Mouse (Mus musculus) heart, adult 2 months (tissue): ENCODE results near the gene Parp4. TPM values are rescaled to one million over a fixed set of nuclear protein-coding genes. Genes with fewer than 3 reads are reported as not detected.

Source experiments
- DNase-seq, 2 experiments: peaks; one replicate each; pipeline ENCODE4 v3.0.0; 2021
- H3K27ac ChIP-seq: fragments of 200-600 bp; 2 replicates; pipeline ENCODE4 v1.8.1; 2022
- H3K27me3 ChIP-seq: fragments of 200-500 bp; 2 replicates; pipeline ENCODE4 v1.6.1; 2012; ENCODE audit warnings: mild to moderate bottlenecking, low read length, inconsistent platforms, mixed read lengths; ENCODE audit not compliant: control insufficient read depth, insufficient read depth
- H3K36me3 ChIP-seq: fragments of 200-500 bp; 2 replicates; pipeline ENCODE4 v1.6.1; 2012; ENCODE audit warnings: low read length, inconsistent platforms; ENCODE audit not compliant: control insufficient read depth, insufficient read depth
- H3K4me1 ChIP-seq: fragments of 200-500 bp; 2 replicates; pipeline ENCODE4 v1.6.1; 2011; ENCODE audit warnings: low read length; ENCODE audit not compliant: control insufficient read depth, insufficient read depth
- H3K4me3 ChIP-seq: fragments of 200-600 bp; 2 replicates; pipeline ENCODE4 v1.8.1; 2022
- H3K79me2 ChIP-seq: fragments of 200-500 bp; replicated peaks from 2 replicates; pipeline ENCODE4 v1.6.1; 2012; ENCODE audit warnings: mild to moderate bottlenecking, inconsistent platforms, low read length, moderate library complexity, mixed read lengths; ENCODE audit not compliant: control insufficient read depth, insufficient read depth
- H3K9ac ChIP-seq: fragments of 200-500 bp; 2 replicates; pipeline ENCODE4 v1.6.1; 2012; ENCODE audit warnings: low read depth, mild to moderate bottlenecking, control low read depth, inconsistent platforms, low read length, mixed read lengths
- CTCF ChIP-seq: fragments of 200-600 bp; IDR thresholded peaks from 2 replicates; pipeline ENCODE4 v1.8.1; 2022; ENCODE audit warnings: antibody characterized with exemption, mild to moderate bottlenecking, moderate library complexity
- EP300 ChIP-seq: fragments of 200-500 bp; IDR thresholded peaks from 2 replicates; pipeline ENCODE4 v1.6.1; 2011; ENCODE audit warnings: low read depth, low read length, control low read depth; ENCODE audit not compliant: insufficient read depth
- POLR2A ChIP-seq: fragments of 200-500 bp; IDR thresholded peaks from 2 replicates; pipeline ENCODE4 v1.6.1; 2011; ENCODE audit warnings: mild to moderate bottlenecking, low read depth, low read length, control low read depth; ENCODE audit not compliant: insufficient read depth
- WGBS: fragments of 180-500 bp; shearing (Covaris S2); methylation state at CpG from one replicate; pipeline ENCODE4 v1.1.7; 2018; 5-methylcytosine and 5-hydroxymethylcytosine counted together
- intact Hi-C: fragments of 180-260 bp; cut with DNase I; formaldehyde crosslinking; loops from one replicate; pipeline ENCODE4 v1.15.1; 2025
- polyA plus RNA-seq: library from polyadenylated mRNA; depleted of rRNA; stranded (reverse); fragments of >200 nt; gene quantifications from 2 replicates; pipeline ENCODE4 v1.2.3, GENCODE M21; 2012
- total RNA-seq, 2 experiments: library from RNA; stranded (reverse); gene quantifications; 2 replicates each; pipeline ENCODE4 v1.2.3; 2021

Parp4 gene
- total and polyA plus RNA-seq, 3 experiments, result 9.2 to 33.9 (median 27.1) TPM

DNA sequence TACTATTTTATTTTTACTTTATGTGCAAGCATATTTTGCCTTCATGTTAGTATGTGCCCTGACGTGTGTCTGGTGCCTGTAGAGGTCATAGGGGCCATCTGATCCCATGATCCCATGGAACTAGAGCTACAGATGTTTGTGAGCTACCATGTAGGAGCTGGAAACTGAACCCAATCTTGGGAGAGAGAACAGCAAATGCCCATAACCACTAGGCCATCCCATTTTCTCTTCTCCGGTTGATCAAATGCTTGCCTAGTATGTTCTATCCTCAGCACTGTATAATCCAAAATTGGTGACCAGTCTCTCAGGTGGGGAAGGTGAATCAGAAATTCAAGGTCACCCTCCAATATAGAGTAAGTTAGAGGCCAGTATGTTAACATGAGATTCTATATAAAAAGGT is 2.9 kb upstream of the Parp4 start:
- intact Hi-C loops, result loop anchor here (10.0 kb wide), 1 partner anchor 202 kb away; the partner anchor contains the start of gene Pspc1

DNA sequence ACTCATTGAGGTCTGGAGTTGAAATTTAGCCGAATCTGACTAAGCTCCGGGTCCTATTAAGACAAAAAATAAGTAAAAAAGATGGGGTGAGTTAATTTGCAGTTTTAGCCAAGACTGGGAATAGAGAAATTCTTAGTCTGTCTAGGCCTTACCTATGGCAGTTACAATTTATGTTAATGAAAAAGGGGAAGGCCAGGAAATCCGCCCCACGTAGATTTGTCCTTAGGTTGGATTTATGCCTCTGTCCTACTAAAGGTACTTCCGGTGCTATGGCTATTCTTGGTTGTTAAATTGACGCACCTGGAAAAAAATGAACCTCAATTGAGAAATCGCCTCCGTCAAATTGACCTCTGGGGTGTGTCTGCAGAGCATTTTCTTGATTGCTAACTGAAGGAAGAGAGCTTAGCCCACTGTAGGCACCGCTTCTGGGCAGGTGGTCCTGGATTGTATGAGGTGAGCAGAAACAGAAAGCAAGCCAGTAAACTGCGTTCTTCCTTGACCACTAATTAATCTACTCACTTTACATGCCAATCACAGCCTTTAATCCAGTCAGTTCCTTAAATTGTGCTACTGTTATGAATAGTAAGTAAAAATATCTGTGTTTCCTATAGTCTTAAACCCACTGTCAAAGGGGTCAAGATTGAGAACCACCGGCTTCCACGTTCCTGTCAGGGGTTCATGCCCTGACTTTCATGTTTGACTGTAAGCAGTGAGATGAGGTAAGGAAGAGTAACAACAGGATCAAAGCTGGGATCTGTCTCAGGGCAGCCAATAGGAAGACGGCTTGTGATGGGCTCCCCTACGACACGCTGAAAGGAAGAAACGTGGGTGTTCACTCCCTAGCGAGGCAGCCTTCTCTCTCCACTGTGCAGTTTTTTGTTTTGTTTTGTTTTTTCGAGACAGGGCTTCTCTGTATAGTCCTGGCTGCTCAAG is 816 bp downstream of the Parp4 start:
- Histone ChIP-seq H3K79me2 (no peaks in the 10 kb centered on the region; the same call in none of the 2 replicates), H3K36me3 (0 out of 2 replicates have a peak, but pooled peaks cover 2% of the 10 kb centered on the region), H3K27me3 (no peaks in the 10 kb centered on the region), H3K4me3 (peak overlapping the region; percentile 76), H3K27ac (peak overlapping the region; percentile 67), H3K9ac (0 out of 2 replicates have a peak overlapping the region, but pooled peaks have one; percentile 41), H3K4me1 (peaks cover 4% of the 10 kb centered on the region)
- TF ChIP-seq CTCF (no peak), POLR2A (no peak), EP300 (no peak)
- DNase-seq, result peak in 1 of 2 experiments; percentile 19
- intact Hi-C loops, result loop anchor here (5.0 to 10.0 kb wide), 2 partner anchors 91 to 199 kb away; partner anchors contain the start of genes Mphosph8 and Pspc1
- 37% methylated on average over 18 of the region's 18 CpGs for WGBS

More for the DNA sequence above, 2.9 kb upstream of the Parp4 start:
- no peak overlapping the region for H3K9ac ChIP-seq
- no peak for DNase-seq
- H3K36me3 ChIP-seq, result 0 out of 2 replicates have a peak, but pooled peaks cover under 1% of the 10 kb centered on the region
- no peaks in the 10 kb centered on the region for H3K27me3 ChIP-seq
- no peaks in the 10 kb centered on the region; the same call in 1 of the 2 replicates for H3K79me2 ChIP-seq
- 71% methylated on average over 2 of the region's 2 CpGs for WGBS
- no peak overlapping the region for H3K4me3 ChIP-seq
- H3K4me1 ChIP-seq, result peaks cover 2% of the 10 kb centered on the region
- H3K27ac ChIP-seq, result no peak overlapping the region
- TF ChIP-seq CTCF (no peak), EP300 (no peak), POLR2A (no peak)

DNA sequence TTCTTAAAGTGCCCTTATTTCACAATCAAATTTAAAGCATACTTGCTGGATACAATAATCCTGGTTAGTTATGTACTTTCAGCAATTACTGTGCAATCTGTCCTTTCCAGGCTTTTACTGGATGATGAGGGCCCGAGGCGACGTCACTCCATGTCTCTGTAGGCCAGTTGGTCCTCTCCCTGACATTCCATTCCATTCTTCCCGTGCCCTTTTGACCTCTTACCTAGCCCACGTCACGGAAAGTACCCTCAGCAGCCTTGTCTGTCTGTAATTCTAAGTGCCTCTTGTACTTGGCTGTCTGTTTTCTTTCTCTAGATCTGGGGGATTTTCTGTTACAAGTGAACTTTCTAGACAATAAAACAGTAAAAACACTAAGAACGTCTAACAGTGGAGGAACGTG is 3.6 kb downstream of the Parp4 start:
- no peak for DNase-seq
- no peaks in the 10 kb centered on the region for H3K27me3 ChIP-seq
- H3K36me3 ChIP-seq, result 0 out of 2 replicates have a peak, but pooled peaks cover 2% of the 10 kb centered on the region
- no peak overlapping the region for H3K9ac ChIP-seq
- no peak overlapping the region for H3K4me3 ChIP-seq
- peaks cover 4% of the 10 kb centered on the region for H3K4me1 ChIP-seq
- no peak for TF ChIP-seq POLR2A
- TF ChIP-seq CTCF, result no peak
- no peak for TF ChIP-seq EP300
- intact Hi-C loops, result loop anchor here (5.0 to 10.0 kb wide), 2 partner anchors 88 to 196 kb away; partner anchors contain the start of genes Mphosph8 and Pspc1
- whole genome bisulfite sequencing, result 55% methylated on average over 8 of the region's 8 CpGs
- H3K27ac ChIP-seq, result no peak overlapping the region
- peaks cover 1% of the 10 kb centered on the region for H3K79me2 ChIP-seq

DNA sequence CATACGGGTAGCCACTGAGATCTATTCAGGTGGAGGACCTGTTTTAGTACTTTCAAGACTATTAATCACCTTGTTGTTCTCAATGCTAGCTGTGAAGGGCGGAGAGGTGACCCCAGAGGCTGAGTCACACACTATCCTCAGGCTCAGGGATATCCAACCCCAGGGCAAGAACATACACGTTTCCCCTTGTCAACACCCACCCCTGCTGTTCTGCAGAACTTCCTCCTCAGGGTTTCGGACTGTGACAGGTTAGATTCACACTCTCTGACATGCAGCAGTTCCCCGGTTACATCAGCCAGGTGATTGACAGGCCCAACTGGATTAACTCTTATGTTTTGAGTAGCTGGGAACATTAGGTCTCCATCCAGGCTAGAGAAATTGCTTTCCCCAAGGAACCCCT is 5.7 kb downstream of the Parp4 start:
- H3K36me3 ChIP-seq, result 0 out of 2 replicates have a peak, but pooled peaks cover 2% of the 10 kb centered on the region
- no peak overlapping the region for H3K4me3 ChIP-seq
- H3K27me3 ChIP-seq, result no peaks in the 10 kb centered on the region
- no peak overlapping the region for H3K9ac ChIP-seq
- no peak for DNase-seq
- H3K79me2 ChIP-seq, result peaks cover 1% of the 10 kb centered on the region
- H3K27ac ChIP-seq, result no peak overlapping the region
- intact Hi-C loops, result no loop called here
- peaks cover 4% of the 10 kb centered on the region for H3K4me1 ChIP-seq
- TF ChIP-seq POLR2A (no peak), CTCF (no peak), EP300 (no peak)
- 56% methylated on average over 5 of the region's 5 CpGs for WGBS

DNA sequence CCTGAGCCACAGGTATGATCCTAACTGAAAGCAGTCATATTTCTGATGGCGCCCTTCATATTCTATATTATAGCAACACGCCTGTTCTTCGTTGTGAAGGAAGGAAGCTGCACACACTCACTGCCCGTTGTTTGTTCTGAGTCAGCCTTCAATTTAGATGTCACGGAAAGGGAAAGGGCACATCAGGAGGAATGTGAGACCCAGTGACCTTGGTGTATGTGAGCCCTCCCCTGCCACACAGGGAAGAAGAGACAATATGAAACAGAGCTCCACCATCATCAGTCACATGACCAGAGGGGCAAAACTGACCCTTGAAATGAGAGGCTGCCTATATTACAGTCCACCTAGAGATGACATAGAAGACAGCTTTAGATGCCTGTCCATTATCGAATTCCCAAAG is 6.9 kb downstream of the Parp4 start:
- intact Hi-C loops, result no loop called here
- 80% methylated on average over 6 of the region's 6 CpGs for WGBS

More for the DNA sequence above, 6.9 kb downstream of the Parp4 start:
- TF ChIP-seq CTCF, result no peak
- no peak for TF ChIP-seq POLR2A
- no peak for TF ChIP-seq EP300
- H3K27me3 ChIP-seq, result no peaks in the 10 kb centered on the region
- no peak overlapping the region for H3K4me3 ChIP-seq
- no peak overlapping the region for H3K27ac ChIP-seq
- 0 out of 2 replicates have a peak, but pooled peaks cover 2% of the 10 kb centered on the region for H3K36me3 ChIP-seq
- DNase-seq, result no peak
- no peak overlapping the region for H3K9ac ChIP-seq
- H3K4me1 ChIP-seq, result peaks cover 2% of the 10 kb centered on the region; the same call in 1 of the 2 replicates
- H3K79me2 ChIP-seq, result peaks cover 1% of the 10 kb centered on the region
